Mouse (Mus musculus): ENCODE results near the gene Cacng5. TPM values are rescaled to one million over a fixed set of nuclear protein-coding genes. Genes with fewer than 3 reads are reported as not detected.

Gene Cacng5
- polyA plus RNA-seq, 1 experiment = not detected

GRCm38 (mm10) chr11:107903966-107904605 lies 10.8 kb downstream of the Cacng5 start:
- Histone ChIP-seq H3K4me3 (replicated peaks; ENCODE audit: control insufficient read depth, low read depth, low read length) (no peak overlapping the region), H3K27ac (ENCODE audit: control insufficient read depth, insufficient read depth, low read depth, low read length, poor library complexity) (no peak overlapping the region), H3K4me1 (ENCODE audit: control insufficient read depth, insufficient read depth, low read length) (no peaks in the 10 kb centered on the region)
- WGBS = 42% methylated on average over 4 of the region's 4 CpGs
- TF ChIP-seq POLR2A (IDR thresholded peaks at IDR 0.05; ENCODE audit: borderline replicate concordance, control insufficient read depth, low read depth, low read length) (no peak), CTCF (IDR thresholded peaks at IDR 0.05; ENCODE audit: control insufficient read depth, insufficient read depth, low read length) (no peak)

- 42% methylated on average over 4 of the region's 4 CpGs for WGBS
- Histone ChIP-seq H3K27ac (ENCODE audit: control insufficient read depth, insufficient read depth, low read depth, low read length, poor library complexity) (no peak overlapping the region), H3K4me3 (replicated peaks; ENCODE audit: control insufficient read depth, low read depth, low read length) (no peak overlapping the region), H3K4me1 (ENCODE audit: control insufficient read depth, insufficient read depth, low read length) (no peaks in the 10 kb centered on the region)
- TF ChIP-seq CTCF (IDR thresholded peaks at IDR 0.05; ENCODE audit: control insufficient read depth, insufficient read depth, low read length) (no peak), POLR2A (IDR thresholded peaks at IDR 0.05; ENCODE audit: borderline replicate concordance, control insufficient read depth, low read depth, low read length) (no peak)
These were observed 14.4 kb downstream of the Cacng5 start for GRCm38 (mm10) chr11:107900470-107900869.

- Histone ChIP-seq H3K4me3 (replicated peaks; ENCODE audit: control insufficient read depth, low read depth, low read length) (no peak overlapping the region), H3K27ac (ENCODE audit: control insufficient read depth, insufficient read depth, low read depth, low read length, poor library complexity) (no peak overlapping the region), H3K4me1 (ENCODE audit: control insufficient read depth, insufficient read depth, low read length) (no peaks in the 10 kb centered on the region)
- WGBS = 47% methylated on average over 2 of the region's 2 CpGs
- TF ChIP-seq CTCF (IDR thresholded peaks at IDR 0.05; ENCODE audit: control insufficient read depth, insufficient read depth, low read length) = no peak
- no peak for TF ChIP-seq POLR2A (IDR thresholded peaks at IDR 0.05; ENCODE audit: borderline replicate concordance, control insufficient read depth, low read depth, low read length)
These were observed 16.2 kb downstream of the Cacng5 start for GRCm38 (mm10) chr11:107898698-107899097.

- Histone ChIP-seq H3K27ac (ENCODE audit: control insufficient read depth, insufficient read depth, low read depth, low read length, poor library complexity) (no peak overlapping the region), H3K4me3 (replicated peaks; ENCODE audit: control insufficient read depth, low read depth, low read length) (no peak overlapping the region), H3K4me1 (ENCODE audit: control insufficient read depth, insufficient read depth, low read length) (no peaks in the 10 kb centered on the region)
- TF ChIP-seq POLR2A (IDR thresholded peaks at IDR 0.05; ENCODE audit: borderline replicate concordance, control insufficient read depth, low read depth, low read length) (no peak), CTCF (IDR thresholded peaks at IDR 0.05; ENCODE audit: control insufficient read depth, insufficient read depth, low read length) (no peak)
- WGBS = 66% methylated on average over 4 of the region's 4 CpGs
These were observed 19.2 kb downstream of the Cacng5 start for GRCm38 (mm10) chr11:107895635-107896034.

GRCm38 (mm10) chr11:107891377-107891776 lies 23.5 kb downstream of the Cacng5 start:
- Histone ChIP-seq H3K4me3 (replicated peaks; ENCODE audit: control insufficient read depth, low read depth, low read length) (no peak overlapping the region), H3K27ac (ENCODE audit: control insufficient read depth, insufficient read depth, low read depth, low read length, poor library complexity) (no peak overlapping the region), H3K4me1 (ENCODE audit: control insufficient read depth, insufficient read depth, low read length) (no peaks in the 10 kb centered on the region)
- TF ChIP-seq CTCF (IDR thresholded peaks at IDR 0.05; ENCODE audit: control insufficient read depth, insufficient read depth, low read length) = no peak
- no peak for TF ChIP-seq POLR2A (IDR thresholded peaks at IDR 0.05; ENCODE audit: borderline replicate concordance, control insufficient read depth, low read depth, low read length)
- 72% methylated on average over 3 of the region's 3 CpGs for WGBS

GRCm38 (mm10) chr11:107887342-107887741 lies 27.5 kb downstream of the Cacng5 start:
- TF ChIP-seq CTCF (IDR thresholded peaks at IDR 0.05; ENCODE audit: control insufficient read depth, insufficient read depth, low read length) (no peak), POLR2A (IDR thresholded peaks at IDR 0.05; ENCODE audit: borderline replicate concordance, control insufficient read depth, low read depth, low read length) (no peak)
- H3K4me3 ChIP-seq (replicated peaks; ENCODE audit: control insufficient read depth, low read depth, low read length) = no peak overlapping the region
- WGBS = 78% methylated on average over 6 of the region's 6 CpGs
- no peaks in the 10 kb centered on the region for H3K4me1 ChIP-seq (ENCODE audit: control insufficient read depth, insufficient read depth, low read length)
- H3K27ac ChIP-seq (ENCODE audit: control insufficient read depth, insufficient read depth, low read depth, low read length, poor library complexity) = no peak overlapping the region

- H3K4me3 ChIP-seq (replicated peaks; ENCODE audit: control insufficient read depth, low read depth, low read length) = no peak overlapping the region
- H3K4me1 ChIP-seq (ENCODE audit: control insufficient read depth, insufficient read depth, low read length) = no peaks in the 10 kb centered on the region
- TF ChIP-seq POLR2A (IDR thresholded peaks at IDR 0.05; ENCODE audit: borderline replicate concordance, control insufficient read depth, low read depth, low read length) = no peak
- no peak for TF ChIP-seq CTCF (IDR thresholded peaks at IDR 0.05; ENCODE audit: control insufficient read depth, insufficient read depth, low read length)
- H3K27ac ChIP-seq (ENCODE audit: control insufficient read depth, insufficient read depth, low read depth, low read length, poor library complexity) = no peak overlapping the region
- WGBS = 65% methylated on average over 5 of the region's 5 CpGs
These were observed 38.0 kb downstream of the Cacng5 start for GRCm38 (mm10) chr11:107876840-107877239.

GRCm38 (mm10) chr11:107875861-107876494 lies 38.9 kb downstream of the Cacng5 start:
- 25% methylated on average over 18 of the region's 18 CpGs for WGBS
- H3K4me1 ChIP-seq (ENCODE audit: control insufficient read depth, insufficient read depth, low read length) = no peaks in the 10 kb centered on the region
- H3K4me3 ChIP-seq (replicated peaks; ENCODE audit: control insufficient read depth, low read depth, low read length) = no peak overlapping the region
- H3K27ac ChIP-seq (ENCODE audit: control insufficient read depth, insufficient read depth, low read depth, low read length, poor library complexity) = no peak overlapping the region
- TF ChIP-seq CTCF (IDR thresholded peaks at IDR 0.05; ENCODE audit: control insufficient read depth, insufficient read depth, low read length) (no peak), POLR2A (IDR thresholded peaks at IDR 0.05; ENCODE audit: borderline replicate concordance, control insufficient read depth, low read depth, low read length) (no peak)

All from bone marrow, adult 2 months (tissue).